Mouse (Mus musculus) CH12.LX (cell line): ENCODE measurements around the gene Cwc22. TPM values are rescaled to one million over a fixed set of nuclear protein-coding genes. Genes with fewer than 3 reads are reported as not detected.

Experiments
- DNase-seq: peaks from one replicate; pipeline ENCODE4 v3.0.0-alpha.2; 2013; ENCODE audit errors: extremely low read depth
- H3K27ac ChIP-seq: 2 replicates; pipeline ENCODE4 v1.5.1; 2012; ENCODE audit warnings: low read depth, mild to moderate bottlenecking, control low read depth, moderate library complexity; ENCODE audit not compliant: insufficient read depth
- H3K27me3 ChIP-seq: replicated peaks from 2 replicates; pipeline ENCODE3; 2012; ENCODE audit warnings: inconsistent platforms
- H3K36me3 ChIP-seq, 2 experiments: replicated peaks in 1 of 2; 2 replicates each; pipeline versions ENCODE3 to v1.6.1; 2012; ENCODE audit warnings: inconsistent platforms in 1 of 2, low read length in 1 of 2, mild to moderate bottlenecking in 1 of 2, mixed read lengths in 1 of 2, moderate library complexity in 1 of 2; ENCODE audit not compliant: control insufficient read depth in 1 of 2, insufficient read depth in 1 of 2
- H3K4me1 ChIP-seq, 2 experiments: 2 replicates each; pipeline ENCODE4 v1.6.1; 2012; ENCODE audit warnings: inconsistent platforms in 1 of 2, moderate library complexity in 1 of 2; ENCODE audit not compliant: insufficient read depth in 2 of 2, control insufficient read depth in 1 of 2
- H3K4me2 ChIP-seq: 2 replicates; pipeline ENCODE4 v1.6.1; 2012; ENCODE audit warnings: low read depth, mild to moderate bottlenecking, control low read depth; ENCODE audit not compliant: poor library complexity, insufficient read depth, severe bottlenecking
- H3K4me3 ChIP-seq, 3 experiments: fragments of 150-350 bp in 1 of 3; sonication (generic) in 1 of 3; replicated peaks in 1 of 3; 2 replicates each; pipeline versions ENCODE3 to v1.5.1; 2011 to 2012; ENCODE audit warnings: low read depth in 2 of 3, low read length in 2 of 3, mild to moderate bottlenecking in 2 of 3, moderate library complexity in 2 of 3, control low read depth in 1 of 3, improper control_type of control experiment in 1 of 3, inconsistent platforms in 1 of 3, mixed read lengths in 1 of 3; ENCODE audit not compliant: poor library complexity in 1 of 3
- H3K79me2 ChIP-seq: replicated peaks from 2 replicates; pipeline ENCODE4 v1.6.1; 2012; ENCODE audit warnings: mild to moderate bottlenecking, moderate library complexity; ENCODE audit not compliant: control insufficient read depth, poor library complexity, insufficient read depth, severe bottlenecking; ENCODE audit errors: extremely low read depth
- H3K9ac ChIP-seq: 2 replicates; pipeline ENCODE4 v1.6.1; 2012; ENCODE audit warnings: low read depth, mild to moderate bottlenecking, control low read depth, moderate library complexity; ENCODE audit not compliant: insufficient read depth
- H3K9me3 ChIP-seq: replicated peaks from 2 replicates; pipeline ENCODE3; 2012; ENCODE audit warnings: low read length, inconsistent platforms, mixed read lengths
- BHLHE40 ChIP-seq: IDR thresholded peaks from 2 replicates; pipeline ENCODE4 v1.6.1; 2011; ENCODE audit warnings: mild to moderate bottlenecking, low read depth, low read length, improper control_type of control experiment
- CHD2 ChIP-seq: IDR thresholded peaks from 2 replicates; pipeline ENCODE4 v1.6.1; 2011; ENCODE audit warnings: low read length, improper control_type of control experiment
- CTCF ChIP-seq, 2 experiments: IDR thresholded peaks in 1 of 2; conservative IDR thresholded peaks in 1 of 2; 2 replicates each; pipeline ENCODE4 v1.5.1; 2011 to 2012; ENCODE audit warnings: low read depth in 2 of 2, low read length in 2 of 2, improper control_type of control experiment in 1 of 2, inconsistent platforms in 1 of 2, mild to moderate bottlenecking in 1 of 2, moderate library complexity in 1 of 2
- E2F4 ChIP-seq: IDR thresholded peaks from 2 replicates; pipeline ENCODE4 v1.6.1; 2011; ENCODE audit warnings: low read depth, low read length, improper control_type of control experiment; ENCODE audit not compliant: insufficient replicate concordance
- EP300 ChIP-seq: IDR thresholded peaks from 2 replicates; pipeline ENCODE4 v1.6.1; 2011; ENCODE audit warnings: low read length, improper control_type of control experiment
- ETS1 ChIP-seq: conservative IDR thresholded peaks from 2 replicates; pipeline ENCODE4 v1.6.1; 2012; ENCODE audit warnings: low read depth, mild to moderate bottlenecking, inconsistent platforms, low read length, improper control_type of control experiment, moderate library complexity
- GABPA ChIP-seq: IDR thresholded peaks from 2 replicates; pipeline ENCODE4 v1.6.1; 2012; ENCODE audit warnings: low read depth, low read length, improper control_type of control experiment, inconsistent platforms; ENCODE audit not compliant: insufficient replicate concordance
- HCFC1 ChIP-seq: IDR thresholded peaks from 2 replicates; pipeline ENCODE4 v1.6.1; 2012; ENCODE audit warnings: low read depth, mild to moderate bottlenecking, inconsistent platforms, low read length, improper control_type of control experiment
- JUN ChIP-seq: IDR thresholded peaks from 2 replicates; pipeline ENCODE4 v1.6.1; 2011; ENCODE audit warnings: low read depth, mild to moderate bottlenecking, low read length, improper control_type of control experiment, moderate library complexity; ENCODE audit not compliant: insufficient read depth
- JUND ChIP-seq: conservative IDR thresholded peaks from 2 replicates; pipeline ENCODE4 v1.6.1; 2011; ENCODE audit warnings: low read depth, low read length, improper control_type of control experiment
- KAT2A ChIP-seq: IDR thresholded peaks from 2 replicates; pipeline ENCODE4 v1.6.1; 2012; ENCODE audit warnings: low read length, improper control_type of control experiment, inconsistent platforms; ENCODE audit not compliant: insufficient replicate concordance
- MAX ChIP-seq: IDR thresholded peaks from 2 replicates; pipeline ENCODE4 v1.6.1; 2011; ENCODE audit warnings: low read length, improper control_type of control experiment
- MAZ ChIP-seq: IDR thresholded peaks from 2 replicates; pipeline ENCODE4 v1.6.1; 2012; ENCODE audit warnings: low read depth, mild to moderate bottlenecking, inconsistent platforms, low read length, improper control_type of control experiment, moderate library complexity
- MEF2A ChIP-seq: IDR thresholded peaks from 2 replicates; pipeline ENCODE4 v1.6.1; 2014; ENCODE audit warnings: low read depth, mild to moderate bottlenecking, inconsistent platforms, low read length, improper control_type of control experiment, borderline replicate concordance
- MXI1 ChIP-seq: IDR thresholded peaks from 2 replicates; pipeline ENCODE4 v1.6.1; 2011; ENCODE audit warnings: mild to moderate bottlenecking, low read depth, low read length, improper control_type of control experiment
- MYC ChIP-seq: IDR thresholded peaks from 2 replicates; pipeline ENCODE4 v1.6.1; 2011; ENCODE audit warnings: low read depth, mild to moderate bottlenecking, improper control_type of control experiment, low read length
- NELFE ChIP-seq: IDR thresholded peaks from 2 replicates; pipeline ENCODE4 v1.6.1; 2011; ENCODE audit warnings: low read depth, low read length, improper control_type of control experiment
- NRF1 ChIP-seq: IDR thresholded peaks from 2 replicates; pipeline ENCODE4 v1.6.1; 2014; ENCODE audit warnings: low read depth, mild to moderate bottlenecking, inconsistent platforms, low read length, improper control_type of control experiment, moderate library complexity
- PAX5 ChIP-seq: IDR thresholded peaks from 2 replicates; pipeline ENCODE4 v1.6.1; 2012; ENCODE audit warnings: low read length, inconsistent platforms, mixed read lengths
- POLR2A ChIP-seq: IDR thresholded peaks from 2 replicates; pipeline ENCODE4 v1.6.1; 2011; ENCODE audit warnings: low read depth, mild to moderate bottlenecking, improper control_type of control experiment, low read length
- RCOR1 ChIP-seq: conservative IDR thresholded peaks from 2 replicates; pipeline ENCODE4 v1.6.1; 2012; ENCODE audit warnings: low read depth, mild to moderate bottlenecking, inconsistent platforms, low read length, improper control_type of control experiment
- TBP ChIP-seq: conservative IDR thresholded peaks from 2 replicates; pipeline ENCODE4 v1.6.1; 2011; ENCODE audit warnings: low read depth, low read length, improper control_type of control experiment
- UBTF ChIP-seq: IDR thresholded peaks from 2 replicates; pipeline ENCODE4 v1.6.1; 2012; ENCODE audit warnings: low read depth, mild to moderate bottlenecking, inconsistent platforms, low read length, improper control_type of control experiment, moderate library complexity
- ZC3H11A ChIP-seq: IDR thresholded peaks from 2 replicates; pipeline ENCODE4 v1.6.1; 2012; ENCODE audit warnings: low read depth, mild to moderate bottlenecking, inconsistent platforms, low read length, improper control_type of control experiment
- ZKSCAN1 ChIP-seq: IDR thresholded peaks from 2 replicates; pipeline ENCODE4 v1.6.1; 2012; ENCODE audit warnings: low read depth, inconsistent platforms, low read length, improper control_type of control experiment, borderline replicate concordance
- ZNF384 ChIP-seq: IDR thresholded peaks from 2 replicates; pipeline ENCODE4 v1.6.1; 2012; ENCODE audit warnings: low read depth, low read length, improper control_type of control experiment, inconsistent platforms
- dilution Hi-C: fragments of 300-500 bp; cut with MboI; formaldehyde crosslinking; loops from 2 replicates; pipeline ENCODE4 v1.14.3; 2020; ENCODE audit warnings: low sequenced_read_pairs; ENCODE audit not compliant: extremely low pct_unique_long_range_greater_than_20kb, extremely low pct_ligation_motif_present
- in situ Hi-C: fragments of 300-500 bp; cut with MboI; formaldehyde crosslinking; loops from 3 replicates; pipeline ENCODE4 v1.14.3; 2019; ENCODE audit warnings: low sequenced_read_pairs, low pct_ligation_motif_present, low pct_unique_long_range_greater_than_20kb, mixed read lengths
- polyA plus RNA-seq: library from polyadenylated mRNA; unstranded; fragments of >175 nt; gene quantifications from 2 replicates; pipeline ENCODE4 v1.2.1, GENCODE M21; 2012; ENCODE audit warnings: low read depth; ENCODE audit not compliant: insufficient read length
- total RNA-seq, 2 experiments: library from RNA; depleted of rRNA; stranded (reverse); fragments of 300-350 nt in 1 of 2; fragments of >200 nt in 1 of 2; gene quantifications; 2 replicates each; pipeline ENCODE4 v1.2.3; 2012 to 2014

The Cwc22 gene
- total and polyA plus RNA-seq, 3 experiments, result 51.3 to 74.5 (median 53.2) TPM

DNA sequence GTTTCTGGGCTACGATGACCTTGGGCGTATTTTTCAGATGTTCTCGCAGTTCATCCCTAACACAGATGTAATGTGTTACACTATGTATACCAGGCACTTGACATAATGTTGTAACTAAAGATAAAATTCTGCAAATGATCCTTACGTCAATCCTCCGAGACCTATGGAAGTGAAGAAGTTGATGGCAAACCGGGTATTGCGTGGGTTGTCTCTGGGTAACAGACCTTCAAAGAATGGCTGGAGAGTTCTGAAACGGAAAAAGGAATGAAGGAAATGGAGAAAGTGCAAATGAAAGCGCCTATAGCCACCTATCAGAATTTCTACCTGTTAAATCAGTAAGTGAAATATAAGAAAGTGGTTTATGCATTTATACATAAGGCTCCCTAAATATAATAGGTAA lies 42.2 kb downstream of the Cwc22 start:
- no peak for TF ChIP-seq HCFC1
- no peak for TF ChIP-seq EP300
- TF ChIP-seq JUND, result no peak
- TF ChIP-seq MEF2A, result no peak
- TF ChIP-seq NELFE, result no peak
- TF ChIP-seq NRF1, result no peak
- no peak for TF ChIP-seq PAX5
- TF ChIP-seq MXI1, result no peak
- TF ChIP-seq ZKSCAN1, result no peak
- TF ChIP-seq POLR2A, result no peak
- no peak for TF ChIP-seq BHLHE40
- TF ChIP-seq ZC3H11A, result no peak
- no peak for TF ChIP-seq MAZ
- in situ Hi-C loops, result no loop called here
- Histone ChIP-seq H3K27me3 (no peaks in the 10 kb centered on the region), H3K4me3 (no peak overlapping the region), H3K4me1 (no peaks in the 10 kb centered on the region), H3K9ac (no peak overlapping the region), H3K4me2 (no peak overlapping the region), H3K27ac (no peak overlapping the region), H3K36me3 (peaks cover 51 to 79% of the 10 kb centered on the region in 2 experiments), H3K79me2 (no peaks in the 10 kb centered on the region), H3K9me3 (no peaks in the 10 kb centered on the region)
- dilution Hi-C loops, result no loop called here
- no peak for DNase-seq

DNA sequence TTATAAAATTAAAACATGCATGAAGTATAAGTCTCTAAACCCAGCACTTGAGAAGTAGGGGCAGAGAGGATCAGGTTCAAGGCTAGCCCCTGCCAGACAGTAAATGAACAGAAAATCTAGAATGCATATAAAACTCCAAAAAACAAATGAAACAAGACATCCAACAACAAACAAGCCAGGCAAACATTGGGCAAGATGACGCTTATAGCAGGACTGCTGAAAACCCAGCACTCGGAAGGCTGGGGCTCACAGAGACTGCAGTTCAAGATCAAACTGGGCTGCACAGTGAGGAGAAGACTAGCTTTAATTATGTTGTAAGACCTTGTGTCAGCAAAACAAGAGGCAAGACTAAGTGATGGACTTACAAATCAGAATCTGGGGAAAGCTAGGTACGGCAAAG lies 43.1 kb downstream of the Cwc22 start:
- dilution Hi-C loops, result no loop called here
- Histone ChIP-seq H3K9me3 (no peaks in the 10 kb centered on the region), H3K79me2 (no peaks in the 10 kb centered on the region), H3K27me3 (no peaks in the 10 kb centered on the region), H3K4me1 (no peaks in the 10 kb centered on the region), H3K4me2 (no peak overlapping the region), H3K9ac (no peak overlapping the region), H3K27ac (no peak overlapping the region), H3K4me3 (no peak overlapping the region), H3K36me3 (peaks cover 58 to 86% of the 10 kb centered on the region in 2 experiments)
- TF ChIP-seq ETS1 (no peak), MAZ (no peak), ZC3H11A (no peak), MAX (no peak), EP300 (no peak), UBTF (no peak)
- in situ Hi-C loops, result no loop called here
- no peak for DNase-seq

DNA sequence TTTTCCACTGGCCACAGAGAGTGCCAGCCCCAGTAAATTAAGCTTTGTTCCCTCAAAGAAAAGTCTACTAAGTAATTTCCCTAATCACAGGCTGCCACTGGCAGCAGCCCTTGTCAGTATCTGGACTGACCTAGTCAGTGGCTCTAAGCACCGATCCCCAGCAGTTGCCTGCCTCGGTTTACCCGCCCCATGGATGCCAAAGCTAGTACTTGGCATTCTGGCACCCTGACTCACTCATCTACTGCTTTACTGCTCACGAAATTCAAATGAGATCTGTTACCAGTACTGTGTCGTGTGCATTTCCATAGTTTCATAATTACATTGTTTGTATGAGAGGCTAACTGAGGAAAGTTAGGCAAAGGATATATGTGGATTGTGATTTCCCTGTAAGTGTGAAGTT lies 44.9 kb downstream of the Cwc22 start:
- Histone ChIP-seq H3K9ac (no peak overlapping the region), H3K4me1 (no peaks in the 10 kb centered on the region; a peak in 1 of 4 replicates), H3K4me2 (no peak overlapping the region), H3K27ac (no peak overlapping the region), H3K27me3 (no peaks in the 10 kb centered on the region), H3K4me3 (no peak overlapping the region), H3K9me3 (no peaks in the 10 kb centered on the region), H3K79me2 (no peaks in the 10 kb centered on the region), H3K36me3 (peaks cover 64 to 90% of the 10 kb centered on the region in 2 experiments)
- in situ Hi-C loops, result no loop called here
- TF ChIP-seq CHD2 (no peak), KAT2A (no peak), CTCF (conservative IDR thresholded peaks at IDR 0.05 in 1 of 2, IDR thresholded peaks at IDR 0.05 in 1 of 2; ENCODE audit: low read depth in 2 of 2, low read length in 2 of 2) (no peak), ZC3H11A (no peak), HCFC1 (no peak), PAX5 (no peak), NELFE (no peak), JUN (no peak), MAX (no peak), MYC (no peak), TBP (no peak), ZKSCAN1 (no peak), MXI1 (no peak), ZNF384 (no peak), UBTF (no peak), RCOR1 (no peak), E2F4 (no peak), GABPA (no peak)
- DNase-seq, result no peak
- dilution Hi-C loops, result no loop called here
